Mouse (Mus musculus) v-Abl transformed pro-B cells (cell line): ENCODE data around the gene Tmem223.

Experiments
- in situ Hi-C, 2 experiments: fragments of 400-800 bp; cut with MboI; formaldehyde crosslinking; loops; one replicate each; pipeline ENCODE4 v1.15.1; 2025; ENCODE audit not compliant: unreplicated experiment in 2 of 2

Tmem223 gene

GRCm38 (mm10) chr19:8770567-8771270, at the start of gene Tmem223:
Gene Tmem223 (plus strand): TSS chr19:8770996.
- in situ Hi-C loops = loop anchor here in 1 of 2 experiments (5.0 kb wide), 1 partner anchor 47 kb away; the partner anchor contains the start of gene Ttc9c

DNA sequence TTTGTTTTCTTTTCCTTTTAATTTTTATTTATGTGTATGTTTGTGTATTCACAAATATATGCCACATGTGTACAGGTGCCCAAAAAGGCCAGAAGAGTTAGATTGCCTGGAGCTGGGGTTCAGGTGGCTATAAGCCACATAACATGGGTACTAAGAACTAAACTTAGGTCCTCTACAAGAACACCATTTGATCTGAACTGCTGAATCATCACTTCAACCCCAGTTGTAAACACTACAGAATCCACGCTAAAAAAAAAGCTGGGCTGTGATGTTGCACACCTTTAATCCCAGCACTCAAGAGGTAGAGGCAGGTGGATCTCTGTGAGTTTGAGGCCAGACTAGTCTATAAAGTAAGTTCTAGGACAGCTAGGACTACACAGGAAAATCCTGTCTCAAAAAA, 49.4 kb upstream of the Tmem223 start:
- in situ Hi-C loops = loop anchor here in 1 of 2 experiments (25.0 kb wide), 1 partner anchor 1491 kb away; the partner anchor contains the start of genes Fen1 and Tmem258

DNA sequence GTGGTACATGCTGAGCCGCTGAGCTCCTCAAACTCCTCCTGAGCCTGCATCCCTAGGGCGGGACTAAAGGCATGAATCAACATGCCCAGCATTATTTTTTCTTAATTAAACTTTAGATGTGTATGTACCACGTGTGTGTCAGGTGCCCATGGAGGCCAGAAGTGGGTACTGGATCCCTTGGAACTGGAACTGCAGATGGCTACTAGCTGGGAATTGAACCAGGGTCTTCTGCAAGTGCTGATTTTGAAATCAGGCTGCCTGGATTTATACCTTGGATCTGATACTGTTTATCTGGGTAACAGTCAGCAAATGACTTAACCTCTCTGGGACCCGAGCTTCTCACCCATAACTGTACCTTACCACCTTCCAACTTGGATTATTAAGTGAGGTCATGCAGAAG, 48.8 kb upstream of the Tmem223 start:
- in situ Hi-C loops = loop anchor here in 1 of 2 experiments (25.0 kb wide), 1 partner anchor 1490 kb away; the partner anchor contains the start of genes Fen1 and Tmem258

DNA sequence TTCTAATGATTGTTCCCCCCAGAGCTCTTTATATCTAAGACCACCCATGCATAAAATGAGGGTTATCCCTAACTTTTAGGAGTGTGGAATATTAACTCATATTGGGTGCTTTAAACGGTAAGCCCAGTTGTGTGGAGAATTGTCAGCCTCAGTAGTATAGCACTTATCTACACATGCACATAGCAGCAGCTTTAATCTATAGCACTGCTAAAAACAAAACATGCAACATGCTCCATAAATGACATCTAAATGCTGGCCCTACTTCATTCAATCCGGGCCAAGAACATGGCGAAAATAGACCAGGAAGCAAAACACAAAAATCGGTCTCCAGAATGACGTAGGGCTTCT, 48.3 kb upstream of the Tmem223 start:
- in situ Hi-C loops = loop anchor here in 1 of 2 experiments (25.0 kb wide), 1 partner anchor 1490 kb away; the partner anchor contains the start of genes Fen1 and Tmem258

DNA sequence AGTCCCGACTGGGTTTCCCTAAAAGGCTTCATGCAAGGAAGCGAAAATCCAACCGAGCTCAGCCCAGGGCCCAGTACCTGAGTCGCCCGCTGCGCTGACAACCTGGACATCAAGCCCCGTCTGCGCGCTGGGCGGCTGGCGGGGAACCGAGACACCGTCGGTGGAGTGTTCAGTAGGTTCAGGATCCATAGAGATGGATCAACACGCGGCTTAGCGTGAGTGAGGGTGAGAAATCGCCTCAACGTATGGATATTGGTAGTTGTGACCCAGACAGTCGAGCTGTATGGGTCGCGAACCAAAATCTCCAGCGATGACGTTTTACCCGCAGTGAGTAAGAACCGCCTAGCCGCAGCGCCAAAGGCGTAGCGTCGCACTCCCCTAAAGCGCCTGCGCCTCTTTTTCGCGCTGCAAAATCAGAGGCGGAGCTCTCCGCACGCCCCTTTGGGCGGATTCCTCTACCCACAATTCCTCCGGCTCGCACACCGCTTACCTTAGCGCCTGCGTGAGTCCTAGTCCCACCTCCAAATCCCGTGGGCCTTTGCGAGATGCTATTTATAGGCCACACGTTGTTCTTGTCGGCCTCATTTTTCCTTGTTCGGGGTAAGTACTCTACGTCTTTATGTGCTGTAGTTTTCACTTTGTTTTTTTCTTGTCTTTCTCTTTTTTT, 47.8 kb upstream of the Tmem223 start, which contains the start of gene Slc3a2:
Gene Slc3a2, minus strand, starts transcription at position 463 of the 667 bp plus-strand sequence.
- in situ Hi-C loops = loop anchor here in 1 of 2 experiments (25.0 kb wide), 1 partner anchor 1489 kb away; the partner anchor contains the start of genes Fen1 and Tmem258

- in situ Hi-C loops = loop anchor here in 1 of 2 experiments (25.0 kb wide), 1 partner anchor 1489 kb away; the partner anchor contains the start of genes Fen1 and Tmem258
Measured at GRCm38 (mm10) chr19:8723574-8724346, 47.0 kb upstream of the Tmem223 start.

- in situ Hi-C loops = loop anchor here in 1 of 2 experiments (25.0 kb wide), 1 partner anchor 1488 kb away; the partner anchor contains the start of genes Fen1 and Tmem258
Measured at GRCm38 (mm10) chr19:8724392-8724791, 46.4 kb upstream of the Tmem223 start.

DNA sequence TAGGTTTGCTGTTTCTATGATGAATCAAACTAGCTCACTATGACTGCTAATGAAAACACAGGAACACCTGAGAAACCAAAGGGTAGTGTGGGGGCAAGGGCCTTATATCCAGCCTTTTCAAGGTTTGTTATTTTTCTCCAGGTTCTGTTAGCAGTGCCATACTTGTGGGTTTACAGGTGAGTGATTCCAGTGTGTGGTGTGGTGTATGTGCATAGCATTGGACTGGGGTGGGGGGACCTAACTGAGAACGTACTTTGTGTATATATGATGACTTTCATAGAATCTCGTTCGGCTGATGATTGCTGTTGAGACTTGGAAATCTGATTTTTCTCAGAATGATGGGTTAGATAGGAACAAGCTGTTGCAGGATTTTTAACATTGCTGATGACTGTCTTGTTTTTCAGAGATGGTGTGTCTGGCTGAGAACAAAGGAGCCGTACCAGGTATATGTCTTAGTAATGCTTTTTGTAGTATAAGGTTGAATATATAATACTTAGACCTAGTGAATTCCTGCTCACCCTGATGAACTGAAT, 45.6 kb upstream of the Tmem223 start:
- in situ Hi-C loops = loop anchor here in 1 of 2 experiments (25.0 kb wide), 1 partner anchor 212 kb away; the partner anchor contains the start of genes Eml3, Mta2 and Rom1

GRCm38 (mm10) chr19:8726609-8727390, 44.0 kb upstream of the Tmem223 start:
- in situ Hi-C loops = loop anchor here in 1 of 2 experiments (25.0 kb wide), 1 partner anchor 211 kb away; the partner anchor contains the start of genes Eml3, Mta2 and Rom1

GRCm38 (mm10) chr19:8727495-8728114, 43.2 kb upstream of the Tmem223 start:
- in situ Hi-C loops = loop anchor here in 1 of 2 experiments (25.0 kb wide), 1 partner anchor 210 kb away; the partner anchor contains the start of genes Eml3, Mta2 and Rom1

DNA sequence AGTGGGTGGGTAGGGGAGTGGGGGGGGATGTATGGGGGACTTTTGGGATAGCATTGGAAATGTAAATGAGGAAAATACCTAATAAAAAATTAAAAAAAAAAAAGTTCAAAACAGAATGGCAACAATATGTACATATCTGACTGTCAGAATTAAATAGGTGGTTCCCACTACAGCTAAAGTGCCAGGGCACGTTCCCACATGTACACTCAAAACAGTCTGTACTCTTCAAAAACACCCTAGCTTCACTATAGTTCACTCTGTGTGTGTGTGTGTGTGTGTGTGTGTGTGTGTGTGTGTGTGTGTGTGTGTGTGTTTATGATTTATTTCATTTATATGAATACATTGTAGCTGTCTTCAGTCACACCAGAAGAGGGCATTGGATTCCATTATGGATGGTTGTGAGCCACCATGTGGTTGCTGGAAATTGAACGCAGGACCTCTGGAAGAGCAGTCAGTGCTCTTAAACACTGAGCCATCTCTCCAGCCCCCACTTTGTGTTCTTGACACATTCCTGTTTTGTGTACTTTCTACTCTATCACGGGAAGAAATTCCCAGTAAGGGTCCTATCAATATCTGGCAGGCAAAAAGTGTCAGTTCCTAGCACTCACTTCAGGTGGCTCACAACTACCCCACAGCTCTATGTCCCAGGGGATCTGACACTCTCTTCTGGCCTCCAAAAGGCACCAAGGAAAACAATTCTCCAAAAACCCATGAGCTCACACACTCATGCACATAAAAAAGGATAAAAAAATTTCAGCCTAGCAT, 42.3 kb upstream of the Tmem223 start:
- in situ Hi-C loops = loop anchor here in 1 of 2 experiments (25.0 kb wide), 1 partner anchor 209 kb away; the partner anchor contains the start of genes Eml3, Mta2 and Rom1

GRCm38 (mm10) chr19:8734334-8734733, 36.5 kb upstream of the Tmem223 start:
- in situ Hi-C loops = loop anchor here in 1 of 2 experiments (25.0 kb wide), 1 partner anchor 203 kb away; the partner anchor contains the start of genes Eml3, Mta2 and Rom1

- in situ Hi-C loops = loop anchor here in 1 of 2 experiments (25.0 kb wide), 1 partner anchor 202 kb away; the partner anchor contains the start of genes Eml3, Mta2 and Rom1
Measured at GRCm38 (mm10) chr19:8735389-8736159, 35.2 kb upstream of the Tmem223 start, which contains the start of gene Wdr74. Gene Wdr74 (plus strand): TSS chr19:8735827.

GRCm38 (mm10) chr19:8736160-8736467, 34.7 kb upstream of the Tmem223 start:
- in situ Hi-C loops = loop anchor here in 1 of 2 experiments (25.0 kb wide), 1 partner anchor 201 kb away; the partner anchor contains the start of genes Eml3, Mta2 and Rom1

- in situ Hi-C loops = loop anchor here in 1 of 2 experiments (25.0 kb wide), 1 partner anchor 198 kb away; the partner anchor contains the start of genes Eml3, Mta2 and Rom1
Measured at GRCm38 (mm10) chr19:8738911-8739310, 31.9 kb upstream of the Tmem223 start.

- in situ Hi-C loops = loop anchor here in 1 of 2 experiments (5.0 to 25.0 kb wide), 2 partner anchors 78 to 198 kb away; partner anchors contain the start of genes Eml3, Mta2, Rom1 and Ttc9c
Measured at GRCm38 (mm10) chr19:8739646-8740045, 31.1 kb upstream of the Tmem223 start.
